Mouse (Mus musculus) bone marrow macrophage, adult 2 months (primary cell): Measurements from ENCODE around the gene Haghl.

Experiments
- CTCF ChIP-seq: IDR thresholded peaks from 2 replicates; pipeline ENCODE4 v1.5.1; 2012; ENCODE audit warnings: low read depth, mild to moderate bottlenecking, low read length, moderate library complexity
- POLR2A ChIP-seq: IDR thresholded peaks from 2 replicates; pipeline ENCODE4 v1.6.1; 2012; ENCODE audit warnings: mild to moderate bottlenecking, low read depth, low read length, borderline replicate concordance

- TF ChIP-seq CTCF = no peak
- TF ChIP-seq POLR2A = no peak
These were observed 43.5 kb upstream of the Haghl start, which contains the start of gene Jmjd8 for GRCm38 (mm10) chr17:25828712-25829557.
